Mouse (Mus musculus) embryonic fibroblast, embryonic 13.5 days (primary cell): Measurements from ENCODE around the gene Gpr61.

Experiments
- CTCF ChIP-seq: IDR thresholded peaks from 2 replicates; pipeline ENCODE4 v1.5.1; 2011; ENCODE audit warnings: mild to moderate bottlenecking, control low read depth, low read length, moderate library complexity, borderline replicate concordance; ENCODE audit not compliant: insufficient read depth
- POLR2A ChIP-seq: IDR thresholded peaks from 2 replicates; pipeline ENCODE4 v1.6.1; 2011; ENCODE audit warnings: low read depth, mild to moderate bottlenecking, control low read depth, low read length, moderate library complexity

- TF ChIP-seq POLR2A (no peak), CTCF (no peak)
Measured at GRCm38 (mm10) chr3:108139113-108139512, 15.6 kb downstream of the Gpr61 start.
